Mouse (Mus musculus): ENCODE measurements at regions not wholly inside any gene's neighbourhood (a gene's known extent, or its start where the extent isn't known, plus 50 kb on each side); places are given as distances from the start of the nearest gene placed in this dataset.
"Not testable (repeated sequence)": the region's sequence is repeated elsewhere in the genome, so short reads cannot be mapped to it uniquely, and the experiment has no call there.

GRCm38 (mm10) chr1:194424201-194424600, 193.8 kb upstream of the Plxna2 start:
- no peak overlapping the region for H3K27ac ChIP-seq (replicated peaks)
- H3K36me3 ChIP-seq: no peaks in the 10 kb centered on the region
- DNase-seq (ENCODE audit: low spot score): no peak
- no peaks in the 10 kb centered on the region for H3K27me3 ChIP-seq (ENCODE audit: low read depth, poor library complexity, severe bottlenecking)
- no peak overlapping the region for H3K4me3 ChIP-seq
- WGBS: 94% methylated on average over 2 of the region's 2 CpGs
- H3K9me3 ChIP-seq (replicated peaks): no peaks in the 10 kb centered on the region
- 0 out of 2 replicates have a peak, but pooled peaks cover 3% of the 10 kb centered on the region for H3K4me1 ChIP-seq

GRCm38 (mm10) chr1:194412193-194412592, 205.8 kb upstream of the Plxna2 start:
- Histone ChIP-seq H3K27ac (replicated peaks) (no peak overlapping the region), H3K9me3 (replicated peaks) (no peaks in the 10 kb centered on the region), H3K4me1 (no peaks in the 10 kb centered on the region), H3K27me3 (ENCODE audit: low read depth, poor library complexity, severe bottlenecking) (no peaks in the 10 kb centered on the region), H3K4me3 (no peak overlapping the region), H3K36me3 (no peaks in the 10 kb centered on the region)
- 90% methylated on average over 5 of the region's 5 CpGs for WGBS
- DNase-seq (ENCODE audit: low spot score): no peak

- 89% methylated on average over 2 of the region's 2 CpGs for WGBS
- H3K36me3 ChIP-seq: no peaks in the 10 kb centered on the region
- H3K9me3 ChIP-seq (replicated peaks): no peaks in the 10 kb centered on the region
- H3K4me1 ChIP-seq: no peaks in the 10 kb centered on the region
- no peaks in the 10 kb centered on the region for H3K27me3 ChIP-seq (ENCODE audit: low read depth, poor library complexity, severe bottlenecking)
- no peak overlapping the region for H3K4me3 ChIP-seq
- no peak for DNase-seq (ENCODE audit: low spot score)
- no peak overlapping the region for H3K27ac ChIP-seq (replicated peaks)
These were observed 206.2 kb upstream of the Plxna2 start for GRCm38 (mm10) chr1:194411788-194412187.

- Histone ChIP-seq H3K9me3 (replicated peaks) (no peaks in the 10 kb centered on the region), H3K4me3 (no peak overlapping the region), H3K27me3 (ENCODE audit: low read depth, poor library complexity, severe bottlenecking) (no peaks in the 10 kb centered on the region), H3K36me3 (no peaks in the 10 kb centered on the region), H3K4me1 (peaks cover 4% of the 10 kb centered on the region), H3K27ac (replicated peaks) (no peak overlapping the region)
- DNase-seq (ENCODE audit: low spot score): no peak
These were observed 218.7 kb upstream of the Plxna2 start for GRCm38 (mm10) chr1:194399281-194399680.

- Histone ChIP-seq H3K27ac (replicated peaks) (no peak overlapping the region), H3K4me1 (peaks cover 12% of the 10 kb centered on the region), H3K9me3 (replicated peaks) (no peaks in the 10 kb centered on the region), H3K36me3 (no peaks in the 10 kb centered on the region), H3K4me3 (no peak overlapping the region), H3K27me3 (ENCODE audit: low read depth, poor library complexity, severe bottlenecking) (no peaks in the 10 kb centered on the region)
- WGBS: 86% methylated on average over 4 of the region's 4 CpGs
- DNase-seq (ENCODE audit: low spot score): no peak
These were observed 221.1 kb upstream of the Plxna2 start for GRCm38 (mm10) chr1:194396754-194397460.

- Histone ChIP-seq H3K9me3 (replicated peaks) (no peaks in the 10 kb centered on the region), H3K36me3 (no peaks in the 10 kb centered on the region), H3K4me3 (no peak overlapping the region), H3K4me1 (peaks cover 12% of the 10 kb centered on the region), H3K27me3 (ENCODE audit: low read depth, poor library complexity, severe bottlenecking) (no peaks in the 10 kb centered on the region), H3K27ac (replicated peaks) (no peak overlapping the region)
- WGBS: 41% methylated on average over 3 of the region's 3 CpGs
- DNase-seq (ENCODE audit: low spot score): no peak
These were observed 224.3 kb upstream of the Plxna2 start for GRCm38 (mm10) chr1:194393720-194394119.

- no peaks in the 10 kb centered on the region for H3K27me3 ChIP-seq (ENCODE audit: low read depth, poor library complexity, severe bottlenecking)
- no peak overlapping the region for H3K4me3 ChIP-seq
- peaks cover 12% of the 10 kb centered on the region for H3K4me1 ChIP-seq
- H3K9me3 ChIP-seq (replicated peaks): no peaks in the 10 kb centered on the region
- no peak for DNase-seq (ENCODE audit: low spot score)
- H3K36me3 ChIP-seq: no peaks in the 10 kb centered on the region
- no peak overlapping the region for H3K27ac ChIP-seq (replicated peaks)
- WGBS: 88% methylated on average over 2 of the region's 2 CpGs
These were observed 227.8 kb upstream of the Plxna2 start for GRCm38 (mm10) chr1:194390202-194390601.

- DNase-seq (ENCODE audit: low spot score): no peak
- no peak overlapping the region for H3K27ac ChIP-seq (replicated peaks)
- no peaks in the 10 kb centered on the region for H3K4me1 ChIP-seq
- H3K27me3 ChIP-seq (ENCODE audit: low read depth, poor library complexity, severe bottlenecking): no peaks in the 10 kb centered on the region
- WGBS: 71% methylated on average over 1 of the region's 1 CpGs
- no peak overlapping the region for H3K4me3 ChIP-seq
- no peaks in the 10 kb centered on the region for H3K9me3 ChIP-seq (replicated peaks)
- no peaks in the 10 kb centered on the region for H3K36me3 ChIP-seq
These were observed 239.9 kb upstream of the Plxna2 start for GRCm38 (mm10) chr1:194378135-194378534.

- not testable (repeated sequence) for H3K36me3 ChIP-seq; DNase-seq (ENCODE audit: low spot score); H3K27me3 ChIP-seq (ENCODE audit: low read depth, poor library complexity, severe bottlenecking); H3K9me3 ChIP-seq (replicated peaks); H3K4me3 ChIP-seq; H3K4me1 ChIP-seq; H3K27ac ChIP-seq (replicated peaks)
- WGBS: 92% methylated on average over 4 of the region's 4 CpGs
These were observed 244.5 kb upstream of the Plxna2 start for GRCm38 (mm10) chr1:194373511-194373910.

GRCm38 (mm10) chr1:194363917-194364316, 254.1 kb upstream of the Plxna2 start:
- no peaks in the 10 kb centered on the region for H3K9me3 ChIP-seq (replicated peaks)
- H3K27ac ChIP-seq (replicated peaks): peak overlapping the region; percentile 55; the same call in 1 of the 2 replicates
- H3K4me1 ChIP-seq: peaks cover 31% of the 10 kb centered on the region
- H3K4me3 ChIP-seq: no peak overlapping the region
- H3K36me3 ChIP-seq: no peaks in the 10 kb centered on the region
- no peak for DNase-seq (ENCODE audit: low spot score)
- 0 out of 2 replicates have a peak, but pooled peaks cover 7% of the 10 kb centered on the region for H3K27me3 ChIP-seq (ENCODE audit: low read depth, poor library complexity, severe bottlenecking)
- WGBS: 81% methylated on average over 5 of the region's 5 CpGs

- Histone ChIP-seq H3K27ac (replicated peaks) (peak overlapping the region; percentile 63; the same call in 1 of the 2 replicates), H3K27me3 (ENCODE audit: low read depth, poor library complexity, severe bottlenecking) (0 out of 2 replicates have a peak, but pooled peaks cover 7% of the 10 kb centered on the region), H3K4me1 (peaks cover 31% of the 10 kb centered on the region), H3K4me3 (no peak overlapping the region), H3K9me3 (replicated peaks) (no peaks in the 10 kb centered on the region), H3K36me3 (no peaks in the 10 kb centered on the region)
- WGBS: 28% methylated on average over 1 of the region's 1 CpGs
- peak; percentile 30 for DNase-seq (ENCODE audit: low spot score)
These were observed 254.8 kb upstream of the Plxna2 start for GRCm38 (mm10) chr1:194363129-194363768.

- Histone ChIP-seq H3K4me3 (no peak overlapping the region), H3K9me3 (replicated peaks) (no peaks in the 10 kb centered on the region), H3K36me3 (no peaks in the 10 kb centered on the region), H3K4me1 (peaks cover 31% of the 10 kb centered on the region), H3K27me3 (ENCODE audit: low read depth, poor library complexity, severe bottlenecking) (0 out of 2 replicates have a peak, but pooled peaks cover 7% of the 10 kb centered on the region), H3K27ac (replicated peaks) (peak overlapping the region; percentile 52; the same call in 1 of the 2 replicates)
- DNase-seq (ENCODE audit: low spot score): no peak
These were observed 255.7 kb upstream of the Plxna2 start for GRCm38 (mm10) chr1:194362298-194362697.

GRCm38 (mm10) chr1:194361316-194361715, 256.7 kb upstream of the Plxna2 start:
- no peak overlapping the region for H3K4me3 ChIP-seq
- H3K9me3 ChIP-seq (replicated peaks): no peaks in the 10 kb centered on the region
- 11% methylated on average over 1 of the region's 1 CpGs for WGBS
- H3K27me3 ChIP-seq (ENCODE audit: low read depth, poor library complexity, severe bottlenecking): 0 out of 2 replicates have a peak, but pooled peaks cover 7% of the 10 kb centered on the region
- H3K36me3 ChIP-seq: no peaks in the 10 kb centered on the region
- DNase-seq (ENCODE audit: low spot score): no peak
- H3K4me1 ChIP-seq: peaks cover 31% of the 10 kb centered on the region
- no peak overlapping the region for H3K27ac ChIP-seq (replicated peaks)

Measured in midbrain, embryonic 10.5 days (tissue).